Mouse (Mus musculus) midbrain, embryonic 15.5 days (tissue): ENCODE measurements around the gene Id3. TPM values are rescaled to one million over a fixed set of nuclear protein-coding genes. Genes with fewer than 3 reads are reported as not detected.
A peak's percentile ranks its signal among the peaks of the same experiment; 100 is the strongest.

Source experiments
- ATAC-seq: fragments of 200-750 bp; cut with Nextera tagmentation; replicated peaks from 2 replicates; pipeline ENCODE4 v1.8.0; 2017; ENCODE audit warnings: moderate TSS enrichment
- H3K27ac ChIP-seq: fragments of 300-500 bp; sonication (generic); 2 replicates; pipeline ENCODE4 v1.5.1; 2015; ENCODE audit warnings: mild to moderate bottlenecking, inconsistent platforms
- H3K27me3 ChIP-seq: fragments of 300-500 bp; sonication (generic); replicated peaks from 2 replicates; pipeline ENCODE4 v1.6.1; 2015; ENCODE audit warnings: inconsistent platforms
- H3K36me3 ChIP-seq: fragments of 300-500 bp; sonication (generic); replicated peaks from 2 replicates; pipeline ENCODE4 v1.6.1; 2015; ENCODE audit warnings: inconsistent platforms
- H3K4me1 ChIP-seq: fragments of 300-500 bp; sonication (generic); 2 replicates; pipeline ENCODE4 v1.6.1; 2015; ENCODE audit warnings: inconsistent platforms
- H3K4me2 ChIP-seq: fragments of 300-500 bp; sonication (generic); 2 replicates; pipeline ENCODE4 v1.6.1; 2015; ENCODE audit warnings: inconsistent platforms, mild to moderate bottlenecking, moderate library complexity
- H3K4me3 ChIP-seq: fragments of 300-500 bp; sonication (generic); 2 replicates; pipeline ENCODE4 v1.5.1; 2015; ENCODE audit warnings: mild to moderate bottlenecking, inconsistent platforms
- H3K9ac ChIP-seq: fragments of 300-500 bp; sonication (generic); 2 replicates; pipeline ENCODE4 v1.6.1; 2015; ENCODE audit warnings: mild to moderate bottlenecking, inconsistent platforms
- H3K9me3 ChIP-seq: fragments of 300-500 bp; sonication (generic); 2 replicates; pipeline ENCODE4 v1.6.1; 2016; ENCODE audit warnings: inconsistent platforms
- WGBS: fragments of 180-500 bp; shearing (Covaris S2); methylation state at CpG from one replicate; pipeline ENCODE4 v1.1.7; 2015; ENCODE audit warnings: mixed read lengths; 5-methylcytosine and 5-hydroxymethylcytosine counted together
- polyA plus RNA-seq: library from polyadenylated mRNA; unstranded; fragments of >200 nt; fragmentation: Nextera tagmentation; extraction: Ambion mirVana; gene quantifications from 2 replicates; pipeline ENCODE4 v1.2.1, GENCODE M21; 2015

Id3 gene
- polyA plus RNA-seq, 1 experiment from 2014 or later = 127 TPM

DNA sequence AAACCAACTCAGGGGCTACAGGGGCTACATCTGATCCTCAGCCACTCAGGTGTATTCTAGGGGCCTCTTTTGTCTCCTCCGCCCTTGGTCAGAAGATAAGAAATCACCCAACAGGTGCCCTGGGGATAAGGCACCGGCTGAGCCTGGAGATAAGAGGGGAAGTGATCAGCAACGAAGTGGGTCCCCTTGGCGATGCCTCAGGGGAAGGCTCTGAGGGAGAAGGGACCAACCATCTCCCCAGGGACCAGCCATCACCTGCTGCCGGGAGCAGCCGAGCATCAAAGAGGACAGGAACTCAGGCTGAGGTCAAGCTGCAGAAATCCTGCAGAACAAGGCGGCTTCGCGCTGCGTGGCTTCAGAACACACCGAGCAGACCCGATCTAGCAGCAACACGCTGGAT, 15.6 kb upstream of the Id3 start:
- ATAC-seq = no peak
- Histone ChIP-seq H3K36me3 (no peaks in the 10 kb centered on the region), H3K9ac (no peak overlapping the region), H3K9me3 (no peaks in the 10 kb centered on the region), H3K27ac (no peak overlapping the region), H3K27me3 (no peaks in the 10 kb centered on the region), H3K4me3 (no peak overlapping the region), H3K4me2 (no peak overlapping the region), H3K4me1 (no peaks in the 10 kb centered on the region)
- 70% methylated on average over 13 of the region's 13 CpGs for WGBS

DNA sequence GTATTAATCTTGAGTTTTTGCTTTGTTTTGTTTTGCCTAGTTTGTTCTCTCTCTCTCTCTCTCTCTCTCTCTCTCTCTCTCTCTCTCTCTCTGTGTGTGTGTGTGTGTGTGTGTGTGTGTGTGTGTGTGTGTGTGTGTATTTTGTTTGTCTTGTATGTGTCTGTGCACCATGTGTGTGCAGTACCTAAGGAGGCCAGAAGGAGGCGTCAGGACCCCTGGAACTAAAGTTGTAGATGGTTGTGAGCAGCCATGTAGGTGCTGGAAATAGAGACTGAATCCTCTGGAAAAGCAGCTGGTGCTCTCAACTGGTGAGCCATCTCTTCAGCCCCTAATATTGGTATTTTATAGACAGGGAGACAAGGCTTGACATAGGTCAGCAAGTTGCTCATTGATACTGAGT, 13.5 kb upstream of the Id3 start:
- H3K9me3 ChIP-seq = no peaks in the 10 kb centered on the region
- H3K4me1 ChIP-seq = peaks cover 13% of the 10 kb centered on the region
- ATAC-seq = no peak
- no peaks in the 10 kb centered on the region for H3K27me3 ChIP-seq
- no peak overlapping the region for H3K9ac ChIP-seq
- H3K4me3 ChIP-seq = no peak overlapping the region
- no peaks in the 10 kb centered on the region for H3K36me3 ChIP-seq
- H3K27ac ChIP-seq = no peak overlapping the region
- WGBS = 89% methylated on average over 1 of the region's 1 CpGs
- H3K4me2 ChIP-seq = no peak overlapping the region

- no peak overlapping the region for H3K9ac ChIP-seq
- no peaks in the 10 kb centered on the region for H3K36me3 ChIP-seq
- no peak overlapping the region for H3K4me3 ChIP-seq
- no peaks in the 10 kb centered on the region for H3K9me3 ChIP-seq
- ATAC-seq = no peak
- H3K27ac ChIP-seq = peak overlapping the region; percentile 85
- H3K4me2 ChIP-seq = peak overlapping the region; percentile 67; the same call in 1 of the 2 replicates
- no peaks in the 10 kb centered on the region for H3K27me3 ChIP-seq
- 13% methylated on average over 9 of the region's 9 CpGs for WGBS
- H3K4me1 ChIP-seq = peaks cover 32% of the 10 kb centered on the region
These were observed 9.5 kb upstream of the Id3 start for GRCm38 (mm10) chr4:136133801-136134200.

- Histone ChIP-seq H3K27me3 (no peaks in the 10 kb centered on the region), H3K9me3 (no peaks in the 10 kb centered on the region), H3K4me1 (peaks cover 34% of the 10 kb centered on the region), H3K27ac (peak overlapping the region; percentile 85), H3K9ac (peak overlapping the region; percentile 48), H3K4me2 (peak overlapping the region; percentile 67), H3K4me3 (peak overlapping the region; percentile 41), H3K36me3 (no peaks in the 10 kb centered on the region)
- ATAC-seq = no peak; the same call in 1 of the 2 replicates
- 2% methylated on average over 15 of the region's 15 CpGs for WGBS
These were observed 8.8 kb upstream of the Id3 start for GRCm38 (mm10) chr4:136134418-136134977.

DNA sequence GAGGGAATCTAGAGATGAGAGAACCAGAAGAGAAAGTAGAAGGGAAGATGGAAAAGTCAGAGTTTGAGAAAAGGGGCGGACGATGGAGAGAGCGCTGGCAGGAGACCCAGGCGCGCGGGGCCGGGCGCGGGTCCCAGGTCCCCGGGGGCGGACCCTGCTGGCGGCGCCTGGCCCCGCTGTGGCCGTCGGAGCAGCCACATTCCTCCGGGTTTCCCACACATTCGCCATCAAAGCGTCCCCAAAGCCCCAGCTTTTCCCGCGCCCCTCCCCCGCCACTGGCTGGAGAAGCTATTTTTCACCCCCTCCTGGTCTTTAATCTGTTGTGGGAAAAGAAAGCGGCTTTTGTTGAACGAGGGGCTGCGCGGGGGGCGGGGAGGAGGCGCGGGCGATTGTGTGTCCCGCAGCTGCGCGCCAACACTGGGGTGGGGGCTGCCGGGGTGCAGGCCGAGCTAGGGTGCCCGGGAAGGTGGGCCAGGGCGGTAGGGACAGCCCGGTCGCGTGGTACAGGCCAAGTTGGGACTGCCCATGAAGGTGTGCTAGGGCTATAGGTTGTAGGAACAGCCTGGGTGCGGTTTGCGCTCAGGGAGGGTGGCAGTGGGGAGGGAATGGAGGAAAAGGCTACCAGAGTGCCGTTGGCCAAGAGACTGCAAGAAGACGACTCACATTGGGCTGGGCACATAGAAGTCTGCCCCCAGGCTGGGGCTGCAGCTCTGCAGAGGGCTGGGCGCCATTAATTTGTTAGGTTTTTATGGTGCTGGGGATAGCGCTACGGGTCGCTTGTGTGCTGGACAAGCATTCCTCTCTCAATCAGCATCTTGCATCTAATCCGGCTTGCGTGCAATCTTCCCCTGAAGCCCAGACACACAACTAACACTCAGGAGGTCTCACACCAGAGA, 8.1 kb upstream of the Id3 start:
- Histone ChIP-seq H3K36me3 (no peaks in the 10 kb centered on the region), H3K27ac (peak overlapping the region; percentile 85), H3K9ac (peak overlapping the region; percentile 48), H3K4me1 (peaks cover 41% of the 10 kb centered on the region), H3K9me3 (no peaks in the 10 kb centered on the region), H3K4me3 (peak overlapping the region; percentile 41), H3K4me2 (peak overlapping the region; percentile 67), H3K27me3 (no peaks in the 10 kb centered on the region)
- 1% methylated on average over 49 of the region's 50 CpGs for WGBS
- ATAC-seq = peak; percentile 82

DNA sequence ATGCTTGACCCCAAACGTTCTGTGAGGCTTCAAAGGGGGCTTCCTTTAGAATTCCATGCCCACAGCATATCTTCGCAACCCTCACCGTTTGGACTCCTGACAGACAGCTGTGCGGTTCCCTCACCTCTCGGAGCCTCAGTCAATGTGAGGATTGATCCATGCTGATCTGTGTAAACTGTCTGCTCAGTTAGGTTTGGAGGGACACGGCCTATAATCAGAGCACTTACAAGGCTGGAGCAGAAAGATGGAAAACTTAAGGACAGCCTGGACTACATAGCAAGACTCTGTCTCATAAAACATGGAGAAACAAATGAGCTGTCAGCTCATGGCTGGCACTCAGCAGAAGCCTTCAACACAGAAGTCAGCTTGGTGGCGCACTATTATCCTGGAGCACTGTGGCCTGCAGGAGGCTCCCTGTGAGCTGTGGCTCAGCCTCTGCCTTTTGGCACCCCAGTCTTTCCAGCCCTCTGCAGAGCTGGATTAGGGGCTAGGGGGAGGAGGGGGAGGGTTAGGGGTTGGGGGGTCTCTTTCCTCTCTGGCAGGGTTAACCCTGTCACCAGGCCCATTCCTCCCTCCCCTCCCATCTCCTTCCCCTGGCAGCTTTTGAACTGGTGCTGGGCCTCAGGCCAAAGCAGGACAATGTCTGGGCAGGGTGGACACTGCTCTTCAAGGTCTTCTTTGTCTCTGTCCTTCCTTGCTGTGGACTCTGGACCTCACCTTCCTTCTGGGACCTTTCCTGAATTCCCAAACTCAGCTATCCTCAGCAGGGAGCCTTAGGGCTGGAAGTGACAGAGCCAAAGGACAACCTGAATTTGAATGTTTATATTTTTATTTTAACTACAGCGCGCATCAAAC, 7.2 kb upstream of the Id3 start:
- H3K27me3 ChIP-seq = no peaks in the 10 kb centered on the region
- no peak overlapping the region for H3K9ac ChIP-seq
- peak overlapping the region; percentile 85 for H3K27ac ChIP-seq
- H3K9me3 ChIP-seq = no peaks in the 10 kb centered on the region
- no peaks in the 10 kb centered on the region for H3K36me3 ChIP-seq
- H3K4me2 ChIP-seq = peak overlapping the region; percentile 67
- no peak overlapping the region; the same call in 1 of the 2 replicates for H3K4me3 ChIP-seq
- WGBS = 26% methylated on average over 9 of the region's 9 CpGs
- peaks cover 50% of the 10 kb centered on the region for H3K4me1 ChIP-seq
- ATAC-seq = 0 out of 2 replicates have a peak, but pooled peaks have one; percentile 25

DNA sequence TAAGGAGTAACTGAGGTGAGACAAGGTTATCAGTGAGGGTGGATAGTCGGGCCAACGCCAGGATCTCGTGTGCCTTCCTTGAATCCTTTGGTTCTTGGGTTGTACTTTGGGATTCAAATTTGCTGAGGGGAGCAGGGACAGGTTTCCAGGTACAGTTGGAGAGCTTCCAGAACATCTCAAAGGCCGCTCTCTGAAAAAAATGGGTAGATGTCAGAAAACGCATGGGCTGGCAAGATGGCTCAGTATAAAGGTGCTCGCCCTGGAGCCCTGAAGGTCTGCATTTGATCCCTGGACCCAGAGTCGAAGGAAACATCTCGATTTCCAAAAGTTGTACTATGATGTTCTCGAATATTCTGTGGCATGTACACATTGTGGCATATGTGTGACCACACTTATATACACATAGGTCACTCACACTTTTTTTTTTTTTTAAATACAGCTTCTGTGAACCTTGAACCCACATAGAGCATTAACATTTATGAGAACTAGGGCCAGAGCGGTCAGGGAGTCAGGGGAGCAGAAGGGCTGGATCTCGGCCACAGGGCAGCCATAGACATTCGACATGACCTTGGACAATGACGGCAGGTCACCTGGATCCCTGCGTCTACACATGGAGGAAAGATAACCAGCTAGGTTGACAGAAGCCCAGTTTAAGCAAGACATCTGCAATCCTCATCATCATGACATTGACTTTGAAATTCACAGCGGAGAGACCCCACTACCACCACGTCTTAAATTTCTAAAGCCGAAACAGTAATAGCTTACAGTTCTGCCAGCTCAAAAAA, 3.8 kb upstream of the Id3 start:
- no peak overlapping the region for H3K4me3 ChIP-seq

GRCm38 (mm10) chr4:136140327-136141250, 2.7 kb upstream of the Id3 start:
- Histone ChIP-seq H3K36me3 (no peaks in the 10 kb centered on the region), H3K27ac (peak overlapping the region; percentile 77), H3K4me2 (peak overlapping the region; percentile 71), H3K9me3 (no peaks in the 10 kb centered on the region), H3K27me3 (0 out of 2 replicates have a peak, but pooled peaks cover 2% of the 10 kb centered on the region), H3K9ac (peak overlapping the region; percentile 13; the same call in 1 of the 2 replicates), H3K4me3 (peak overlapping the region; percentile 37), H3K4me1 (peaks cover 61% of the 10 kb centered on the region)
- 4% methylated on average over 31 of the region's 31 CpGs for WGBS
- ATAC-seq = peak; percentile 77

More for the DNA sequence above, 3.8 kb upstream of the Id3 start:
- Histone ChIP-seq H3K4me2 (peak overlapping the region; percentile 71), H3K9me3 (no peaks in the 10 kb centered on the region), H3K4me1 (peaks cover 66% of the 10 kb centered on the region), H3K27me3 (0 out of 2 replicates have a peak, but pooled peaks cover 2% of the 10 kb centered on the region), H3K27ac (peak overlapping the region; percentile 77), H3K9ac (no peak overlapping the region), H3K36me3 (no peaks in the 10 kb centered on the region)
- no peak for ATAC-seq
- WGBS = 51% methylated on average over 17 of the region's 17 CpGs

DNA sequence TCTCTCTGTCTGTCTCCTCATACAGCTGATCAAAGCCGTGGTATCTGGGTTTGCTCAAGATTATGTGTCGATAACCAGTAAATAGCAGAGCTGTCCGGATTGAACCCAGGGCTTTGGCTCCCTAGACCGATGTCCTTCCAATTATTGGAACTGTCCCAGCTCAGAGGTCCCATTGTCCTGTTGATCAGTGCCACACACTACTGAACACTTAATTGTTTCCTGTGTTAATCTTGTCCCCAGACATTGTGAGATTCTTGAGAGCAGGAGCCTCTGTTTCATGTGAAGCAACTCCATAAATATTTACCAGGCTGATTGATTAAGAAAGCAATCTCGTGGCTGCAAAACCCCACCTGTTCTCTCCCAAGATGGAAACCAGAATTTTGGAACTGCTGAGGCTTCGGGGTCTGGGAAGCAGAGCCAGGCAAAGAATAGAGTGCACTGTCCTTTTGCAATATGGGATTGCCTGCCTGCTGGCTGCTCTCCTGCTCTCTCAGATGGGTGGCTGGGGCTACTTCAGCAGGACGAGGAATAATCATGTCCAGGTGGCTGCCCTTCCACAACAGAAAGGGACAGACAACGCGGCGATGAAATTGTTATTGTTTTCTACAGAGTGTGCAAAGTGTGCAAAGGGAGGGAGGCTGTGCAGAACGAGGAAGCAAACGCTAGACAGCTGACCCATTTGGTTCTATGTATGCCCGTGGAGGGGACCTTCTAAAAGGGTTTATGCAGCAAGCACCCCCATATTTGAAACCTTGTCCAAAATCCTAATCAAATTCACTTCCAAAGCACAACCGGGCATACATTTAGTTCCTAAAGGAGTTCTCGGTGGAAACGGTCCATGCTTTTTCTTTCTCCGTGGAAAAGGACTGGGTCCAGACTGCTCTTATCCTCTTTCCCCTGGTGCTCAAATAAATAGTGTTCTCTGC, 767 bp upstream of the Id3 start:
- H3K36me3 ChIP-seq = no peaks in the 10 kb centered on the region
- peak overlapping the region; percentile 62; the same call in 1 of the 2 replicates for H3K27ac ChIP-seq
- no peaks in the 10 kb centered on the region for H3K9me3 ChIP-seq
- H3K27me3 ChIP-seq = 0 out of 2 replicates have a peak, but pooled peaks cover 6% of the 10 kb centered on the region
- H3K4me3 ChIP-seq = peak overlapping the region; percentile 48; the same call in 1 of the 2 replicates
- peaks cover 61% of the 10 kb centered on the region for H3K4me1 ChIP-seq
- no peak overlapping the region for H3K9ac ChIP-seq
- WGBS = 5% methylated on average over 17 of the region's 17 CpGs
- peak overlapping the region; percentile 79 for H3K4me2 ChIP-seq
- no peak for ATAC-seq
